Mouse (Mus musculus): Measurements from ENCODE around the gene Taf1b. TPM values are rescaled to one million over a fixed set of nuclear protein-coding genes. Genes with fewer than 3 reads are reported as not detected.

Gene Taf1b
- polyA plus RNA-seq, 1 experiment from 2014 or later = 16.9 TPM

- Histone ChIP-seq H3K9me3 (ENCODE audit: low read length) (no peaks in the 10 kb centered on the region), H3K27me3 (replicated peaks; ENCODE audit: insufficient read depth, low read length) (no peaks in the 10 kb centered on the region), H3K36me3 (ENCODE audit: insufficient read depth, low read length) (no peaks in the 10 kb centered on the region), H3K4me2 (replicated peaks; ENCODE audit: low read depth, low read length) (no peak overlapping the region), H3K4me3 (ENCODE audit: low read depth, low read length) (no peak overlapping the region), H3K4me1 (ENCODE audit: insufficient read depth, low read depth, low read length) (no peaks in the 10 kb centered on the region), H3K27ac (ENCODE audit: low read length) (no peak overlapping the region), H3K9ac (replicated peaks; ENCODE audit: low read depth) (no peak overlapping the region)
- 52% methylated on average over 1 of the region's 1 CpGs for WGBS
- ATAC-seq (no peak), DNase-seq (ENCODE audit: low spot score) (no peak)
- TF ChIP-seq EP300 (IDR thresholded peaks at IDR 0.05) (no peak), CTCF (IDR thresholded peaks at IDR 0.05) (no peak)
These were observed 82.3 kb downstream of the Taf1b start for GRCm38 (mm10) chr12:24580452-24580851.

- Histone ChIP-seq H3K4me3 (ENCODE audit: low read depth, low read length) (no peak overlapping the region), H3K9ac (replicated peaks; ENCODE audit: low read depth) (no peak overlapping the region), H3K36me3 (ENCODE audit: insufficient read depth, low read length) (no peaks in the 10 kb centered on the region), H3K9me3 (ENCODE audit: low read length) (no peaks in the 10 kb centered on the region), H3K27ac (ENCODE audit: low read length) (no peak overlapping the region), H3K4me2 (replicated peaks; ENCODE audit: low read depth, low read length) (no peak overlapping the region), H3K4me1 (ENCODE audit: insufficient read depth, low read depth, low read length) (no peaks in the 10 kb centered on the region), H3K27me3 (replicated peaks; ENCODE audit: insufficient read depth, low read length) (no peaks in the 10 kb centered on the region)
- 66% methylated on average over 14 of the region's 14 CpGs for WGBS
- TF ChIP-seq EP300 (IDR thresholded peaks at IDR 0.05) = no peak
- TF ChIP-seq CTCF (IDR thresholded peaks at IDR 0.05) = no peak
- DNase-seq (ENCODE audit: low spot score) (no peak), ATAC-seq (no peak)
These were observed 83.0 kb downstream of the Taf1b start for GRCm38 (mm10) chr12:24580996-24581683.

DNA sequence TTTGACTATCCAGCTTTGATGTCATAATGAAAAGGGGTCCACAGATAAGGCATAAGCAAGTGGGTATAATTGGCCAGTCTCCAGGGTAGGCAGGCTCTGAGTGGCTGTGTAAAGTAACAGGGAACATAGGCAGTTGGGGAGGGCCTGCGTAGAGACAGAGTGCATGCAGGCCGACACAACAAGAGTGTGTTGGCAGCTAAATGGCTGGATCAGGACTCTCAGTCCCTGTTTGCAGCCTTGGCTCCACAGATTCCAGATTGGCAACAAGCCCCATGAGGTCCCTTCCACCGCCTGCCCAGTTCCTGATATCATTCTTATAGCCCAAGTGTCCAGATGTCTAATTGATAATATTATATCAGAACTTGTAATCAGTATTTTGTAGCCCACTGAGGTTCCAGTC lies 85.5 kb downstream of the Taf1b start:
- H3K9ac ChIP-seq (replicated peaks; ENCODE audit: low read depth) = no peak overlapping the region
- no peak for TF ChIP-seq EP300 (IDR thresholded peaks at IDR 0.05)
- TF ChIP-seq CTCF (IDR thresholded peaks at IDR 0.05) = no peak
- H3K27ac ChIP-seq (ENCODE audit: low read length) = no peak overlapping the region
- no peaks in the 10 kb centered on the region for H3K27me3 ChIP-seq (replicated peaks; ENCODE audit: insufficient read depth, low read length)
- no peak overlapping the region for H3K4me3 ChIP-seq (ENCODE audit: low read depth, low read length)
- H3K4me1 ChIP-seq (ENCODE audit: insufficient read depth, low read depth, low read length) = no peaks in the 10 kb centered on the region
- H3K9me3 ChIP-seq (ENCODE audit: low read length) = no peaks in the 10 kb centered on the region
- WGBS = 73% methylated on average over 3 of the region's 3 CpGs
- ATAC-seq (no peak), DNase-seq (ENCODE audit: low spot score) (no peak)
- H3K4me2 ChIP-seq (replicated peaks; ENCODE audit: low read depth, low read length) = no peak overlapping the region
- H3K36me3 ChIP-seq (ENCODE audit: insufficient read depth, low read length) = no peaks in the 10 kb centered on the region

DNA sequence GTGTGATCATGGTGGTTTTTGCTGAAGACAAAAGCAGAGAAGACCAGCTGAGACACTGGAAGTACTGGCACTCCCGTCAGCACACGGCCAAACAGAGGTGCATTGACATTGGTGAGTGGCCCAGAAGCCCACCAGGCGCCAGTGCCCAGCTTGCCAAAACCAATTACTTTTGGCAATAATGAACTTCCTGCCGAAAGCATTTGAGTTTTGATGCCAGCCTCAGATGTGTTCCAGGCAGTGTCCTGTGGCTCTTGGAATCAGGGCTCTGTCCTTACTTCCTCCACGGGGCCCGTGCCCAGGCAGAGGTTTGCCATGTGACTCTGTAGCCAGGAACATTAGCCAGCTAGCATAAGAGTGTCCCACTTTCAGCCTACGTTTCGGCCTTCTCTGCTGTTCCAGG lies 86.7 kb downstream of the Taf1b start:
- no peaks in the 10 kb centered on the region for H3K4me1 ChIP-seq (ENCODE audit: insufficient read depth, low read depth, low read length)
- H3K27me3 ChIP-seq (replicated peaks; ENCODE audit: insufficient read depth, low read length) = no peaks in the 10 kb centered on the region
- H3K27ac ChIP-seq (ENCODE audit: low read length) = no peak overlapping the region
- ATAC-seq (no peak), DNase-seq (ENCODE audit: low spot score) (no peak)
- no peak overlapping the region for H3K4me3 ChIP-seq (ENCODE audit: low read depth, low read length)
- H3K4me2 ChIP-seq (replicated peaks; ENCODE audit: low read depth, low read length) = no peak overlapping the region
- H3K36me3 ChIP-seq (ENCODE audit: insufficient read depth, low read length) = no peaks in the 10 kb centered on the region
- no peak for TF ChIP-seq CTCF (IDR thresholded peaks at IDR 0.05)
- TF ChIP-seq EP300 (IDR thresholded peaks at IDR 0.05) = no peak
- no peaks in the 10 kb centered on the region for H3K9me3 ChIP-seq (ENCODE audit: low read length)
- WGBS = 83% methylated on average over 8 of the region's 8 CpGs
- H3K9ac ChIP-seq (replicated peaks; ENCODE audit: low read depth) = no peak overlapping the region

DNA sequence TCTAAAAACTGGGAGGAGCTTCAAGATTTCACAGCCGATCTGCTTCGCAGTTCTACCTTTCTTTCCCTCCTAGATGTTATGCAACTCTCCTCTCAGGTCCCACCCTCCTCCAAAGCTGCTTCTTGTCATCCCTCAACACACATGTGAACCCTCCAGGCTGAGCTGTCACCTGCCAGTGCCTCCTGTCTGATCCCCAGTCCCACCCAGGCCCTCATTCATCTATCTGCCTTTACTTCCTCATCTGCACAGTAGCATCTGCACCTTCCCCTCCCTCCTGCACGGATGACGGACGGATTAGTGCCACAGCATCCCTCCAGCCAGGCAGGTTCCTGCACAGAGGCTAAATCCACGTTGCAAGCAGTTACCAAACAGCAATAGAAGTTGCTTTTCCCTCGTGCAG lies 88.0 kb downstream of the Taf1b start:
- Histone ChIP-seq H3K9ac (replicated peaks; ENCODE audit: low read depth) (no peak overlapping the region), H3K4me3 (ENCODE audit: low read depth, low read length) (no peak overlapping the region), H3K27me3 (replicated peaks; ENCODE audit: insufficient read depth, low read length) (no peaks in the 10 kb centered on the region), H3K27ac (ENCODE audit: low read length) (no peak overlapping the region), H3K4me1 (ENCODE audit: insufficient read depth, low read depth, low read length) (no peaks in the 10 kb centered on the region), H3K36me3 (ENCODE audit: insufficient read depth, low read length) (no peaks in the 10 kb centered on the region), H3K4me2 (replicated peaks; ENCODE audit: low read depth, low read length) (no peak overlapping the region), H3K9me3 (ENCODE audit: low read length) (no peaks in the 10 kb centered on the region)
- TF ChIP-seq EP300 (IDR thresholded peaks at IDR 0.05) (no peak), CTCF (IDR thresholded peaks at IDR 0.05) (no peak)
- DNase-seq (ENCODE audit: low spot score) (no peak), ATAC-seq (no peak)
- WGBS = 74% methylated on average over 7 of the region's 7 CpGs

GRCm38 (mm10) chr12:24590371-24590770 lies 92.2 kb downstream of the Taf1b start:
- Histone ChIP-seq H3K27ac (ENCODE audit: low read length) (no peak overlapping the region), H3K4me1 (ENCODE audit: insufficient read depth, low read depth, low read length) (peaks cover 6% of the 10 kb centered on the region; the same call in 1 of the 2 replicates), H3K4me3 (ENCODE audit: low read depth, low read length) (no peak overlapping the region), H3K4me2 (replicated peaks; ENCODE audit: low read depth, low read length) (no peak overlapping the region), H3K9ac (replicated peaks; ENCODE audit: low read depth) (no peak overlapping the region), H3K27me3 (replicated peaks; ENCODE audit: insufficient read depth, low read length) (no peaks in the 10 kb centered on the region), H3K9me3 (ENCODE audit: low read length) (no peaks in the 10 kb centered on the region), H3K36me3 (ENCODE audit: insufficient read depth, low read length) (no peaks in the 10 kb centered on the region)
- 75% methylated on average over 7 of the region's 7 CpGs for WGBS
- DNase-seq (ENCODE audit: low spot score) (no peak), ATAC-seq (no peak)
- TF ChIP-seq CTCF (IDR thresholded peaks at IDR 0.05) (no peak), EP300 (IDR thresholded peaks at IDR 0.05) (no peak)

Measured in lung, postnatal 0 days (tissue).